Mouse (Mus musculus) erythroblast, embryonic 14.5 days (primary cell): Measurements from ENCODE around the gene Zfp994.
"Not testable (repeated sequence)": the region's sequence is repeated elsewhere in the genome, so short reads cannot be mapped to it uniquely, and the experiment has no call there.

ENCODE experiments used
- GATA1 ChIP-seq: IDR thresholded peaks from 2 replicates; pipeline ENCODE4 v1.6.1; 2012; ENCODE audit warnings: low read length, inconsistent platforms, mixed read lengths
- TAL1 ChIP-seq: IDR thresholded peaks from 3 replicates; pipeline ENCODE4 v1.6.1; 2012; ENCODE audit warnings: low read length, inconsistent platforms, mixed read lengths

GRCm38 (mm10) chr17:22225015-22225414 is 401 bp downstream of the Zfp994 start:
- not testable (repeated sequence) for TF ChIP-seq GATA1, TAL1
